Mouse (Mus musculus): ENCODE data around the gene Cacng6. TPM values are rescaled to one million over a fixed set of nuclear protein-coding genes. Genes with fewer than 3 reads are reported as not detected.

Cacng6 gene
- polyA plus RNA-seq, 1 experiment from 2014 or later, result 3.7 TPM

DNA sequence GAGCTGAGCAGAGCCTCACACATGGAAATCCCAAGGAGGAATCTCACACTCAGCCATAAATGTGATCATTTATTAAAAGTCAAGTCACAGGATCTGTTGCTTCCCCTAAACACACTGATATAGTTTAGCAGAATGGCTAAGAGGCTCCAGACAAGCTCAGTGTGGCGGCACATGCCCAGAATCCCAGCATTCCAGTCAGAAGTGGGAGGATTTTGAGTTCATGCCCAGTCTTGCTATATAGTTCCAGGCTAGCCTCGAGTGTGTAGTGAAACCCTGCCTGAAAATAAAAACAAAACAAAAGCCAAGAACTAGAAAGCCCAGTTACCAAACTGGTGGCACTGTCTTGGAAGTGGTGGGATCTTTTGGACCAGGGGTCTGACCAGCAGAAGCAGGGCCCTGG, 44.6 kb downstream of the Cacng6 start:
- H3K36me3 ChIP-seq, result no peaks in the 10 kb centered on the region
- no peak overlapping the region for H3K4me3 ChIP-seq (replicated peaks)
- no peak overlapping the region for H3K9ac ChIP-seq (replicated peaks)
- H3K9me3 ChIP-seq, result no peaks in the 10 kb centered on the region
- no peaks in the 10 kb centered on the region for H3K27me3 ChIP-seq
- H3K4me2 ChIP-seq, result no peak overlapping the region
- H3K27ac ChIP-seq, result no peak overlapping the region
- 77% methylated on average over 2 of the region's 2 CpGs for WGBS
- ATAC-seq (ENCODE audit: insufficient number of reproducible peaks, insufficient read depth, low FRiP score, low TSS enrichment, low read depth), result no peak
- H3K4me1 ChIP-seq (replicated peaks), result no peaks in the 10 kb centered on the region

DNA sequence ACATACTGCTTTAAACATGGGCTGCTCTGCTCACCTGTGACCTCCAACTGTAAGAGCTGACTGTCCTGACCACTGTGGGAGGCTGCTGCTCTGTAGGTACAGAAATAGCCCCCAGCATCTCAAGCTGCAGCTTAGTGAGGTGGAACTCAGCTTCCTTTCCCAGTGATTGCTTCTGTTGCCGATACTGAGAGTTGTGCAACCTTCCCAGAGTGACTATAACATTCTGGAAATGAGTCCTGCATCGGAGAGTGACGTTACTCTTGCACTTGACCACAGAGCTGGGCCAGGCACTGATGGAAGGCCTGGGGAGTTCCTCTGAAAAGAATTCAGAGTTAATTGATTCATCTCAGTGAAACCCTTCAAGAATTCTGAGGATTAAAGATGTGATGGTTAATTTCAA, 48.8 kb downstream of the Cacng6 start:
- no peak overlapping the region for H3K27ac ChIP-seq
- no peak overlapping the region for H3K9ac ChIP-seq (replicated peaks)
- H3K9me3 ChIP-seq, result no peaks in the 10 kb centered on the region
- H3K4me1 ChIP-seq (replicated peaks), result 0 out of 2 replicates have a peak, but pooled peaks cover 4% of the 10 kb centered on the region
- no peak overlapping the region for H3K4me3 ChIP-seq (replicated peaks)
- H3K27me3 ChIP-seq, result no peaks in the 10 kb centered on the region
- H3K4me2 ChIP-seq, result no peak overlapping the region
- 84% methylated on average over 3 of the region's 3 CpGs for WGBS
- H3K36me3 ChIP-seq, result no peaks in the 10 kb centered on the region
- ATAC-seq (ENCODE audit: insufficient number of reproducible peaks, insufficient read depth, low FRiP score, low TSS enrichment, low read depth), result no peak

DNA sequence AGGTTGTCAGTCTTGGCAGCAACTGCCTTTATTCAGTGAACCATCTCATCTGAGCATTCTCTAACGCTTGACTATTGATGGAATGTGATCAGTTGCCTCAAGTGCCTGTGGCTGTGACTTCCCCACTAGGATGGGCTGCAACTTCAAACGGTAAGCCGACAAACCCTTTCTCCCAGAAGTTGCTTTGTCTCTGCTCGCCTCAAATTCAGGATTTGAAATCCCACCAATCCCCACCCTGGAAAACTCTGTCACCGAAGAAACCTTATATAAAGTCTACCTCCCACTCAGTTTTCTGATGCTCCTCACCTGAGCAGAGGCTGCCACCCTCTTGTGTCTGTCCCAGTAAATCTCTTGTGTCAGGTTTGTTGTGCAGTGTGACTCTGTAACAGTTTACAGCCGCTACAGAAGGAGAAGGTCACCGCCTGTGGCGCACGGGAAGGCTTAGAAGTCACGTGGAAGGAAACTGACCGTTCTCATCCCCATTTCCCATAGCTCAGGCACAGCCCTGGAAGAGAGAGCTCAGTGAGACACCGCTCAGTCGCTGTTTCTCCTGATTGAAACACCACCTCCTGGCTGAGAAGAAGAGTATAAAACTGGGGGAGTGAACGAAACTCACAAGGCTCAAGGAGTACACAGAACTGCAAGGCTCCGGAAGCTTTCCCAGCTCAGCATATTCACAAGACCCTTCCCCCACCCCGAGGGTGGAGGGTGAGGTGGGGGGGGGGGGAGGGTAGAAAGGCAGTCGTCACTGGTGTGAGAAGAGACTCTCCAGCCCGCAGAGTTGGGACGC, 50.5 kb downstream of the Cacng6 start:
- H3K4me1 ChIP-seq (replicated peaks), result 0 out of 2 replicates have a peak, but pooled peaks cover 4% of the 10 kb centered on the region
- ATAC-seq (ENCODE audit: insufficient number of reproducible peaks, insufficient read depth, low FRiP score, low TSS enrichment, low read depth), result peak; percentile 37; the same call in 1 of the 2 replicates
- H3K4me3 ChIP-seq (replicated peaks), result peak overlapping the region; percentile 22
- H3K4me2 ChIP-seq, result peak overlapping the region; percentile 50
- H3K27me3 ChIP-seq, result no peaks in the 10 kb centered on the region
- WGBS, result 8% methylated on average over 19 of the region's 19 CpGs
- H3K9me3 ChIP-seq, result 0 out of 2 replicates have a peak, but pooled peaks cover 6% of the 10 kb centered on the region
- no peaks in the 10 kb centered on the region for H3K36me3 ChIP-seq
- H3K27ac ChIP-seq, result no peak overlapping the region
- H3K9ac ChIP-seq (replicated peaks), result no peak overlapping the region

DNA sequence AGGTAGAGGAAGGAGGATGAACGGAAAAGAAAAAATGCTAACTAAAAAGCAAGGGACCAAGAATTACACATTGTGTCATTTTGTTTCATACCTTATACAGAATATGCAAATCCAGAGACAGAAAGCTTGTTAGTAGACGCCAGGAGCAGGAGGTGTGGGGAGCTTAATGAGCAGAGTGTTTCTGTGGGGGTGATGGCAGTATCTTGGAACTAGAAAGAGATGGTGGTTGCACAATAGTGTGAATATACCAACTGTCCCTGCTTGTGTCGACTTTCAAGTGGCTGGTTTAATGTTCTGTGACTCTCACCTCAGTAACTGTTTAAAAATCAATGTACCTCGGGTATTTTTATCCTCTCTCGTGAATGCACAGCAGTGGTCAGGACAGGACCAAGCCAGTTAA, 52.7 kb downstream of the Cacng6 start:
- no peak overlapping the region for H3K27ac ChIP-seq
- H3K4me3 ChIP-seq (replicated peaks), result no peak overlapping the region
- no peaks in the 10 kb centered on the region for H3K36me3 ChIP-seq
- H3K4me2 ChIP-seq, result no peak overlapping the region
- H3K9me3 ChIP-seq, result peaks cover 19% of the 10 kb centered on the region
- WGBS, result 74% methylated on average over 5 of the region's 5 CpGs
- H3K27me3 ChIP-seq, result no peaks in the 10 kb centered on the region
- H3K4me1 ChIP-seq (replicated peaks), result 0 out of 2 replicates have a peak, but pooled peaks cover 4% of the 10 kb centered on the region
- no peak overlapping the region for H3K9ac ChIP-seq (replicated peaks)
- ATAC-seq (ENCODE audit: insufficient number of reproducible peaks, insufficient read depth, low FRiP score, low TSS enrichment, low read depth), result no peak

DNA sequence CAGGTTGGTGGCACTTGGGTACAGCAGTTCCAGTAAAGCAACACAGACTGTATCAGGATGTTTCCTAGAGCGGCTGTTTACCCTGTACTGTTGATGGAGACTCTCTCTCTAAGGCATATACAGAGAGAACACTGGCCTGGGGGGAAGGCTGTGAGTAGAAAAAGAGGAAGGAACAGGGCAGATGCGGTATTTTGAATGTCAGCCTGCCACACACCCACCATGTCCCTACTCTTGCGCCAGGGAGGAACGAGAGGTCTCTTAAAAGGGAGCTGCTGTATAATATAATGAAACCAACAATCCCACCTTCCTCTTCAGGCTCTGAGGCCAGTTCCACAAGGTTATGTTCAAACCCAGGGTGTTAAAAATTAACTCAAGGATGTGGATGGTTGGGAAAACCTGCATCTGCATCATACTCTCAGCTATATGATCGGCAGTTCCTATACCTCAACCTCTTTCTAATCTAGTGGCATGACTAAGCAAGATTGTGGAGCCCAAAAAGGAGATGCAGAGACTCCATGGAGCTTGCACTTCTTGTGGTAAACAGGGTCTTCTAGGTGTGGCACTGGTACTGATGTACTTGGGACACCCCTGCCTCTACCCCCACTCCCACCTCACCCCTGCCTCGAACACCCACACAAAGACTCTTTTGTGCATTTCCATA, 58.1 kb downstream of the Cacng6 start:
- Histone ChIP-seq H3K27ac (no peak overlapping the region), H3K4me3 (replicated peaks) (no peak overlapping the region), H3K36me3 (no peaks in the 10 kb centered on the region), H3K9ac (replicated peaks) (no peak overlapping the region), H3K27me3 (no peaks in the 10 kb centered on the region), H3K4me2 (no peak overlapping the region), H3K4me1 (replicated peaks) (no peaks in the 10 kb centered on the region), H3K9me3 (peaks cover 21% of the 10 kb centered on the region)
- no peak for ATAC-seq (ENCODE audit: insufficient number of reproducible peaks, insufficient read depth, low FRiP score, low TSS enrichment, low read depth)
- WGBS, result 92% methylated on average over 6 of the region's 6 CpGs

Small RNAs within 50 kb of the gene (microRNA-seq; reads per million reads assigned to microRNA genes)
- gene Gm23450, result 7.4 reads per million, percentile 21 among the genes with 10 or more reads in this experiment

Other genes with a start within 250 kb of the Cacng6 start
- gene Nlrp12, start 174.5 kb upstream of the Cacng6 start, polyA plus RNA-seq (2016; fragmentation: Nextera tagmentation; extraction: Ambion mirVana), result not detected in 2 replicates
- gene Myadm, start 135.1 kb upstream of the Cacng6 start, polyA plus RNA-seq (2016; fragmentation: Nextera tagmentation; extraction: Ambion mirVana), result 24.9 and 29.3 TPM in 2 replicates
- 3.8 TPM in 1 of 2 replicates, not detected in the other for gene Prkcg, start 135.0 kb upstream of the Cacng6 start, polyA plus RNA-seq (2016; fragmentation: Nextera tagmentation; extraction: Ambion mirVana)
- 3.0 and 3.1 TPM in 2 replicates for gene Cacng7, start 91.2 kb upstream of the Cacng6 start, polyA plus RNA-seq (2016; fragmentation: Nextera tagmentation; extraction: Ambion mirVana)
- 6.2 and 6.3 TPM in 2 replicates for gene Cacng8, start 33.5 kb upstream of the Cacng6 start, polyA plus RNA-seq (2016; fragmentation: Nextera tagmentation; extraction: Ambion mirVana)
- not detected in 2 replicates for gene Tarm1, start 78.4 kb downstream of the Cacng6 start, polyA plus RNA-seq (2016; fragmentation: Nextera tagmentation; extraction: Ambion mirVana)
- gene Oscar, start 192.0 kb downstream of the Cacng6 start, polyA plus RNA-seq (2016; fragmentation: Nextera tagmentation; extraction: Ambion mirVana), result not detected in 2 replicates
- gene Ndufa3, start 193.2 kb downstream of the Cacng6 start, polyA plus RNA-seq (2016; fragmentation: Nextera tagmentation; extraction: Ambion mirVana), result 385 and 392 TPM in 2 replicates
- 36.5 and 37.8 TPM in 2 replicates for gene Tfpt, start 205.7 kb downstream of the Cacng6 start, polyA plus RNA-seq (2016; fragmentation: Nextera tagmentation; extraction: Ambion mirVana)
- gene Prpf31, start 205.8 kb downstream of the Cacng6 start, polyA plus RNA-seq (2016; fragmentation: Nextera tagmentation; extraction: Ambion mirVana), result 133 and 136 TPM in 2 replicates
- 69.5 and 70.3 TPM in 2 replicates for gene Cnot3, start 221.1 kb downstream of the Cacng6 start, polyA plus RNA-seq (2016; fragmentation: Nextera tagmentation; extraction: Ambion mirVana)
- gene Leng1, start 241.6 kb downstream of the Cacng6 start, polyA plus RNA-seq (2016; fragmentation: Nextera tagmentation; extraction: Ambion mirVana), result 19.5 and 20.7 TPM in 2 replicates